ENCODE assay signal across 9 mouse cellular contexts in the genomic region with DNA sequence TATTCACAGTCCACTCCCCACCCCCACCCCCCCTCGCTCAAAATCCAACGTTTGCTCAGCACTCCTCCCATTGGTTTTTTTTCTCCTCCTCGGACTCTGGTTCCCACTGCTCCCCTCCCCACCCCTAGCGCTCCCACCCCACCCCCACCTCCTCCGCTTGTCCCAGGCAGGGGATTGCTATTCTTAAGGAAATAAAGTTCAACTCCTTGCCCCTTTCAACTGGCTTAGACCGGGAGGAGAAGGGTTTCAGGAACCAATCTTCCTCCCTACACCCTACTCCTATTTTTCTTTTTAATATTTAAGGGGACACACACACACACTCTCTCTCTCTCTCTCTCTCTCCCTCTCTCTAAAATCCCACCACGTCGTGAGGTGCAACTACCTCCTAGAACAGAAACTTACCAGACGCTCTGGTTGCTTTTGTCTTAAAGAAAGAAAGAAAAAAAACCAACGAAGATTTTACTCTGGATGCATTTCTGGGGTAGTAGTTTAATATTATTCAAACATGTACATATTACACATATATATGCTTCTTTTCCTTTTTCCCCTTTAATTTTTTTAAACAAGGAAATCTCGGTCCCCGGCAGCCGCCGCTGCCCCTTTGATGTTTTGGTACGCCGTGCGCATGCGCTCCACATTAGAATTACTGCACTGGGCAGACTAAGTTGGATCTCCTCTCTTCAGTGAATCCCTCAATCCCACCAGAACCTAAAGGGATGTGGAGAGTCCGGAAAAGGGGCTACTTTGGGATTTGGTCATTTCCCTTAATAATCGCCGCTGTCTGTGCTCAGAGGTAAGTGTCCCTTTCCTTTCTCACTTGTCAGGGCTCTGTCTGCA. TPM values are rescaled to one million over a fixed set of nuclear protein-coding genes. Genes with fewer than 3 reads are reported as not detected.
DNase-seq lines count a peak whose midpoint lies in the region; ATAC-seq and TF ChIP-seq lines count a peak whose summit lies in the region.
"Had no signal": no experiment of that assay in that cellular context is flagged by ENCODE, and none has a peak within 500 bp of the region (broad histone marks: within the 10 kb centered on the region; RNA-seq: fewer than 3 reads in every experiment).

No protein-coding gene starts in this region.

- no peak for DNase-seq in lung, adult 18-20 months
- DNase-seq in cerebellum, postnatal 25 days = peak; percentile 82 to 85
- DNase-seq in frontal cortex, postnatal 36 days (ENCODE audit: low spot score in 2 of 2) = peak; percentile 75 to 76
- DNase-seq in kidney, postnatal 25 days = peak; percentile 13 to 35
- DNase-seq in liver, embryonic 14.5 days (ENCODE audit: low read depth in 3 of 3, low spot score in 3 of 3) = no peak
- peak; percentile 75 to 76 for DNase-seq in right cerebral cortex, adult 2 months (ENCODE audit: low spot score in 2 of 2)
- no peak for DNase-seq in thymus, postnatal 14 days

- TF ChIP-seq CTCF in liver, embryonic 14.5 days (IDR thresholded peaks at IDR 0.05; ENCODE audit: low read depth) = no peak

- H3K9ac ChIP-seq in lung, embryonic 15.5 days = 0 out of 2 replicates have a peak overlapping the region, but pooled peaks have one; percentile 8
- H3K9ac ChIP-seq in liver, embryonic 14.5 days (replicated peaks) = no peak overlapping the region

- H3K4me3 ChIP-seq in lung, embryonic 15.5 days = peak overlapping the region; percentile 42
- H3K4me3 ChIP-seq in liver, embryonic 14.5 days (ENCODE audit: insufficient read depth in 1 of 2, low read depth in 2 of 2, low read length in 2 of 2) = no peak overlapping the region

- no peaks in the 10 kb centered on the region for H3K9me3 ChIP-seq in lung, embryonic 15.5 days
- H3K9me3 ChIP-seq in liver, embryonic 14.5 days (ENCODE audit: control insufficient read depth, low read length) = no peaks in the 10 kb centered on the region

- H3K36me3 ChIP-seq in lung, embryonic 15.5 days = no peaks in the 10 kb centered on the region
- H3K36me3 ChIP-seq in liver, embryonic 14.5 days (replicated peaks; ENCODE audit: control insufficient read depth, insufficient read depth, low read depth) = no peaks in the 10 kb centered on the region

- WGBS in lung, embryonic 15.5 days = 1% methylated on average over 21 of the region's 21 CpGs
- WGBS in liver, embryonic 14.5 days (ENCODE audit: insufficient replicate concordance) = 2% methylated on average over 21 of the region's 21 CpGs

- peak overlapping the region; percentile 84 for H3K4me2 ChIP-seq in lung, embryonic 15.5 days
- H3K4me2 ChIP-seq in liver, embryonic 14.5 days (ENCODE audit: low read depth) = peak overlapping the region; percentile 44

- no peak for TF ChIP-seq EP300 in liver, embryonic 14.5 days (IDR thresholded peaks at IDR 0.05; ENCODE audit: low read depth)

- peaks cover 13% of the 10 kb centered on the region; the same call in 1 of the 2 replicates for H3K27me3 ChIP-seq in lung, embryonic 15.5 days
- H3K27me3 ChIP-seq in liver, embryonic 14.5 days (ENCODE audit: control insufficient read depth, insufficient read depth, low read length) = no peaks in the 10 kb centered on the region

- H3K4me1 ChIP-seq in lung, embryonic 15.5 days = peaks cover 7% of the 10 kb centered on the region; the same call in 1 of the 2 replicates
- no peaks in the 10 kb centered on the region for H3K4me1 ChIP-seq in liver, embryonic 14.5 days (replicated peaks; ENCODE audit: control insufficient read depth in 2 of 2, insufficient read depth in 2 of 2, low read length in 1 of 2)

- H3K27ac ChIP-seq in lung, embryonic 15.5 days = no peak overlapping the region
- H3K27ac ChIP-seq in liver, embryonic 14.5 days = no peak overlapping the region

- ATAC-seq in lung, embryonic 15.5 days (ENCODE audit: borderline replicate concordance, extremely low read depth, low FRiP score, low TSS enrichment) = no peak; the same call in 1 of the 2 replicates
- no peak for ATAC-seq in liver, embryonic 14.5 days (ENCODE audit: insufficient read depth)
- ATAC-seq: Patski had no signal

RNA-seq across cellular contexts. Expression of gene Gabrb2, which starts 1.3 kb away (rescaled TPM):
- 0.81 and 0.89 TPM in 2 replicates for polyA plus RNA-seq in lung, embryonic 15.5 days (2015; fragmentation: Nextera tagmentation; extraction: Ambion mirVana)
- polyA plus RNA-seq in liver, embryonic 14.5 days (2012; rRNA removed) = 0.02 TPM in 1 of 2 replicates, not detected in the other
- 0.03 TPM in 1 of 2 replicates, not detected in the other for polyA plus RNA-seq in liver, embryonic 14.5 days (2014; fragmentation: Nextera tagmentation; extraction: Ambion mirVana)
- polyA plus RNA-seq: Patski had no signal

Comparison
In these comparisons a context has a peak if more than half of its experiments do, and no peak if none do; other contexts are left out.
1. DNase-seq: peak in cerebellum, postnatal 25 days (2 of 2), frontal cortex, postnatal 36 days (2 of 2), kidney, postnatal 25 days (2 of 2) and right cerebral cortex, adult 2 months (2 of 2); none in lung, adult 18-20 months (0 of 2), liver, embryonic 14.5 days (0 of 3) and thymus, postnatal 14 days (single experiment).